Mouse (Mus musculus) thymus, adult 2 months (tissue): Measurements from ENCODE around the gene Ppm1j.

Experiments
- CTCF ChIP-seq: fragments of 200-500 bp; IDR thresholded peaks from 2 replicates; pipeline ENCODE4 v1.5.1; 2012; ENCODE audit warnings: mild to moderate bottlenecking, control low read depth, low read length, moderate library complexity, borderline replicate concordance; ENCODE audit not compliant: control insufficient read depth, poor library complexity, insufficient read depth; ENCODE audit errors: extremely low read depth
- POLR2A ChIP-seq: fragments of 200-500 bp; IDR thresholded peaks from 2 replicates; pipeline ENCODE4 v1.6.1; 2012; ENCODE audit warnings: mild to moderate bottlenecking, low read length, control low read depth, moderate library complexity; ENCODE audit not compliant: control insufficient read depth, poor library complexity, insufficient read depth; ENCODE audit errors: extremely low read depth

DNA sequence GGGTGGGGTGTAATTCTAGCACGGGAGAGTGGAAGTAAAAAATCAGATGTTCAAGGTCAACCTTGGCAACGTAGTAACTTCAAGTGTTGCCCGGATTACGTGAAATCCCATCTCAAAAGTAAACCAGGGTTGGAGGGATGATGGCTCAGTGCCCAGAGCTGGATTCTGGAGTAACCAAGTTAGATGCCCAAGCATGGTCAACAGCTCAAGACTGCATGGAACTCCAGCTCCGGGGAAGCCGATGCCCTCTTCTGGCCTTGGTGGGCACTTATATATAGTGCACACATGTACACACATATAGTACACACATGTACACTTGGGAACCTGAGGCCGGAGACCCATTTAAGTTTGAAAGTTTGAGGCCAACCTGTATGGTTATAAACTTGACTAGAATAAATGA lies 35.3 kb downstream of the Ppm1j start:
- TF ChIP-seq POLR2A (no peak), CTCF (no peak)
